Mouse (Mus musculus) midbrain, embryonic 16.5 days (tissue): ENCODE data around the gene Theg. TPM values are rescaled to one million over a fixed set of nuclear protein-coding genes. Genes with fewer than 3 reads are reported as not detected.
A peak's percentile ranks its signal among the peaks of the same experiment; 100 is the strongest.

ENCODE experiments used
- ATAC-seq: fragments of 200-750 bp; cut with Nextera tagmentation; 2 replicates; pipeline ENCODE4 v1.8.0; 2017; ENCODE audit warnings: moderate TSS enrichment
- H3K27ac ChIP-seq: fragments of 300-500 bp; sonication (generic); 2 replicates; pipeline ENCODE4 v1.5.1; 2014; ENCODE audit warnings: mild to moderate bottlenecking, low read length, mixed read lengths
- H3K27me3 ChIP-seq: fragments of 300-500 bp; sonication (generic); 2 replicates; pipeline ENCODE4 v1.6.1; 2014; ENCODE audit warnings: low read depth, low read length, mixed read lengths; ENCODE audit not compliant: control insufficient read depth, insufficient read depth
- H3K36me3 ChIP-seq: fragments of 300-500 bp; sonication (generic); 2 replicates; pipeline ENCODE4 v1.6.1; 2014; ENCODE audit warnings: mild to moderate bottlenecking, low read length, moderate library complexity, mixed read lengths; ENCODE audit not compliant: control insufficient read depth, insufficient read depth
- H3K4me1 ChIP-seq: fragments of 300-500 bp; sonication (generic); 2 replicates; pipeline ENCODE4 v1.6.1; 2014; ENCODE audit warnings: mild to moderate bottlenecking, low read length, mixed read lengths; ENCODE audit not compliant: control insufficient read depth, insufficient read depth
- H3K4me2 ChIP-seq: fragments of 300-500 bp; sonication (generic); 2 replicates; pipeline ENCODE4 v1.6.1; 2014; ENCODE audit warnings: mild to moderate bottlenecking, low read length, mixed read lengths
- H3K4me3 ChIP-seq: fragments of 300-500 bp; sonication (generic); 2 replicates; pipeline ENCODE4 v1.5.1; 2014; ENCODE audit warnings: low read depth, mild to moderate bottlenecking, low read length, moderate library complexity, mixed read lengths
- H3K9ac ChIP-seq: fragments of 300-500 bp; sonication (generic); 2 replicates; pipeline ENCODE4 v1.6.1; 2014; ENCODE audit warnings: low read depth, low read length, mixed read lengths
- H3K9me3 ChIP-seq: fragments of 300-500 bp; sonication (generic); replicated peaks from 2 replicates; pipeline ENCODE4 v1.6.1; 2014; ENCODE audit warnings: mild to moderate bottlenecking, low read length, mixed read lengths; ENCODE audit not compliant: control insufficient read depth, poor library complexity, severe bottlenecking
- WGBS: fragments of 180-500 bp; shearing (Covaris S2); extraction: QIAGEN DNeasy Blood & Tissue Kit; methylation state at CpG from one replicate; pipeline ENCODE4 v1.1.7; 2014; 5-methylcytosine and 5-hydroxymethylcytosine counted together
- polyA plus RNA-seq: library from polyadenylated mRNA; unstranded; fragments of >200 nt; fragmentation: Nextera tagmentation; extraction: Ambion mirVana; gene quantifications from 2 replicates; pipeline ENCODE4 v1.2.1, GENCODE M21; 2015

Theg gene
- polyA plus RNA-seq, 1 experiment from 2014 or later = not detected

GRCm38 (mm10) chr10:79574796-79575195, 12.3 kb downstream of the Theg start:
- Histone ChIP-seq H3K9ac (no peak overlapping the region), H3K4me2 (no peak overlapping the region), H3K27me3 (no peaks in the 10 kb centered on the region), H3K27ac (no peak overlapping the region), H3K4me1 (no peaks in the 10 kb centered on the region), H3K9me3 (no peaks in the 10 kb centered on the region), H3K36me3 (no peaks in the 10 kb centered on the region), H3K4me3 (no peak overlapping the region)
- WGBS = 95% methylated on average over 6 of the region's 6 CpGs
- no peak for ATAC-seq

DNA sequence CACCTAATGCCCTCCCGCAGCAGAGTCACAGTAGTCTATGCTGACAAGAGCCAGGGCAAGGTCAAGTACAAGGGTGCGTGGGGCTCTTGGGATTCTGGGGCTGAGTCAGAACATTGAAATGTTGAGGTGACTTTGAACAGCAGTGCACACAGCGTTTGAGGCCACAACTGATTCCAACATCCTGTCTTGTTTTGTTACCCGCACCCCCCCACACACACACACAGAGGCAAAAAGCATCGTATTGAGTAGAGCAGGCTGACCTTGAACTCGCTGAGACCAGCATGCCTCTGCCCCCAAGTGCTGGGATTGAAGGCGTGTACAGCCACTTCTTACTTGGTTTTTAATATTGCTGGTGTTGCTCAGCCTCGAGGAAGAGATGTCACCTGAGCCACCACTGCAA, 12.8 kb downstream of the Theg start:
- H3K36me3 ChIP-seq = no peaks in the 10 kb centered on the region
- WGBS = 91% methylated on average over 8 of the region's 8 CpGs
- no peak overlapping the region for H3K4me2 ChIP-seq
- H3K4me1 ChIP-seq = no peaks in the 10 kb centered on the region
- no peak for ATAC-seq
- H3K9ac ChIP-seq = no peak overlapping the region
- H3K4me3 ChIP-seq = no peak overlapping the region
- no peaks in the 10 kb centered on the region for H3K9me3 ChIP-seq
- no peak overlapping the region for H3K27ac ChIP-seq
- no peaks in the 10 kb centered on the region for H3K27me3 ChIP-seq

DNA sequence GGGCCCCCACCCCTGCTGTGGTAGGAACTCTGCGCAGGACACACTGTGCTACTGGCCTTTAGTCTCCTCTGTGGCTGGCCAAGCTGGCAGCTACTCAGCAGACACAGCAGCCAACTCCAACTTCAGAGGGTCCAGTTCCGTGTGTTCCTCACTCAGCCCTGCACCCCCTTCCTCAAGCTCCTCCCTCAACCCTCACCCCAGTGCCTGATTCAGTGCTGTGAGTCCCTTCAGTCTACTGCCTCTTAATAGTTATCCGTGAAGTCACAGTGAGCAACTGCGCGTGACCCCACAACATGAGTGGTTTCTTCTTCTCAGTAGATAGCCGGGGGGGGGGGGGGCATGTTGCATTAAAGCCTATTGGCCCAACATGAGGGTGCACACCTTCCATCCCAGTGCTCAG, 13.5 kb downstream of the Theg start:
- Histone ChIP-seq H3K4me3 (no peak overlapping the region), H3K4me2 (no peak overlapping the region), H3K27ac (no peak overlapping the region), H3K36me3 (no peaks in the 10 kb centered on the region), H3K27me3 (no peaks in the 10 kb centered on the region), H3K9me3 (no peaks in the 10 kb centered on the region), H3K4me1 (no peaks in the 10 kb centered on the region), H3K9ac (no peak overlapping the region)
- 86% methylated on average over 6 of the region's 6 CpGs for WGBS
- no peak for ATAC-seq

GRCm38 (mm10) chr10:79571314-79571713, 15.8 kb downstream of the Theg start:
- H3K4me3 ChIP-seq = no peak overlapping the region
- H3K9me3 ChIP-seq = peaks cover 4% of the 10 kb centered on the region; the same call in 1 of the 2 replicates
- no peaks in the 10 kb centered on the region for H3K4me1 ChIP-seq
- no peaks in the 10 kb centered on the region for H3K27me3 ChIP-seq
- ATAC-seq = no peak
- H3K9ac ChIP-seq = no peak overlapping the region
- H3K36me3 ChIP-seq = no peaks in the 10 kb centered on the region
- no peak overlapping the region for H3K4me2 ChIP-seq
- no peak overlapping the region for H3K27ac ChIP-seq
- 98% methylated on average over 2 of the region's 2 CpGs for WGBS

GRCm38 (mm10) chr10:79569921-79570320, 17.2 kb downstream of the Theg start:
- 93% methylated on average over 5 of the region's 5 CpGs for WGBS
- no peaks in the 10 kb centered on the region for H3K4me1 ChIP-seq
- ATAC-seq = no peak
- H3K4me2 ChIP-seq = no peak overlapping the region
- H3K9ac ChIP-seq = no peak overlapping the region
- no peak overlapping the region for H3K4me3 ChIP-seq
- H3K27ac ChIP-seq = no peak overlapping the region
- no peaks in the 10 kb centered on the region for H3K36me3 ChIP-seq
- H3K9me3 ChIP-seq = peaks cover 6% of the 10 kb centered on the region
- H3K27me3 ChIP-seq = no peaks in the 10 kb centered on the region

DNA sequence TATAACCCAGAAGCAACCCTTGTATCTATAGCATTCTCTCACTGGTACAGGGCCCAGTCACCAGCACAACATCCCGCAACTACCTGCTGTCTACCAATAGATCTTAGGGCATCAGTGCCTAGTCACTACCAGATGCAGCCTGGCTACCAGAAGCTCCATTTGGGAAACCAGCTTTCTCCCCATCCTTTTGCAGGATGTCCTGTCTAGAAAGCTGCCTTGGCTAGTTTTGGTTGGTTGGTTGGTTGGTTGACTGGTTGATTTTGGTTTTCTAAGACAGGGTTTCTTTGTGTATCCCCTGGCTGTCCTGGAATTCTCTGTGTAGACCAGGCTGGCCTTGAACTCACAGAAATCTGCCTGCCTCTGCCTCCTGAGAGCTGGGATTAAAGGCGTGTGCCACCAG, 27.4 kb downstream of the Theg start:
- H3K9ac ChIP-seq = no peak overlapping the region
- 0 out of 2 replicates have a peak, but pooled peaks cover 2% of the 10 kb centered on the region for H3K9me3 ChIP-seq
- ATAC-seq = no peak
- H3K4me3 ChIP-seq = no peak overlapping the region
- H3K4me2 ChIP-seq = no peak overlapping the region
- H3K27ac ChIP-seq = no peak overlapping the region
- H3K27me3 ChIP-seq = no peaks in the 10 kb centered on the region
- H3K4me1 ChIP-seq = peaks cover 4% of the 10 kb centered on the region; the same call in 1 of the 2 replicates
- no peaks in the 10 kb centered on the region for H3K36me3 ChIP-seq
- 87% methylated on average over 2 of the region's 2 CpGs for WGBS

DNA sequence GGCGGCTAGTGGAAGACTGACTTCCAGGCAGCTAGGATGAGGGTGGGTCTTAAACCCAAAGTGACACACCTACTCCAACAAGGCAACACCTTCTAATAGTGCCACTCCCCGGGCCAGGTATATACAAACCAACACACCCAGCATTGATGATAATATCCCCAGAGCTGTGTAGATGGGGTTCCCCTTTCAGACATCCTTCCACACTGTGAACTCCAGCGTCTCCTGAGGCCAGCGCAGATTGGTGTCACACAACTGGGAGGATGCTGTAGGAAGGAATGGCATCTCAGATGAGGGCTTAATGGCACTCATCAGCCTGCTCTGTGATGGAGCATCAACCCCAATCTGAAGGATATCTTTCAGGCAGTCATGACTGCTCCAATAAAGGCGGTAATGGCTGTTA, 29.6 kb downstream of the Theg start:
- Histone ChIP-seq H3K4me3 (no peak overlapping the region), H3K36me3 (no peaks in the 10 kb centered on the region), H3K27ac (no peak overlapping the region), H3K4me2 (no peak overlapping the region), H3K9me3 (no peaks in the 10 kb centered on the region), H3K4me1 (peaks cover 21% of the 10 kb centered on the region), H3K9ac (no peak overlapping the region), H3K27me3 (no peaks in the 10 kb centered on the region)
- ATAC-seq = no peak
- WGBS = 96% methylated on average over 5 of the region's 5 CpGs

- Histone ChIP-seq H3K4me2 (no peak overlapping the region), H3K4me1 (peaks cover 22% of the 10 kb centered on the region), H3K9ac (no peak overlapping the region), H3K27ac (no peak overlapping the region), H3K4me3 (no peak overlapping the region), H3K9me3 (no peaks in the 10 kb centered on the region), H3K36me3 (no peaks in the 10 kb centered on the region), H3K27me3 (no peaks in the 10 kb centered on the region)
- ATAC-seq = no peak
- WGBS = 94% methylated on average over 5 of the region's 5 CpGs
Observed at GRCm38 (mm10) chr10:79556951-79557350, 30.2 kb downstream of the Theg start.

GRCm38 (mm10) chr10:79555238-79555724, 31.9 kb downstream of the Theg start:
- Histone ChIP-seq H3K9ac (peak overlapping the region; percentile 86), H3K4me2 (peak overlapping the region; percentile 81), H3K4me1 (peaks cover 22% of the 10 kb centered on the region), H3K27ac (no peak overlapping the region; the same call in 1 of the 2 replicates), H3K4me3 (peak overlapping the region; percentile 87), H3K27me3 (no peaks in the 10 kb centered on the region), H3K36me3 (no peaks in the 10 kb centered on the region), H3K9me3 (no peaks in the 10 kb centered on the region)
- ATAC-seq = peak; percentile 52; the same call in 1 of the 2 replicates
- WGBS = 25% methylated on average over 7 of the region's 7 CpGs
